Mouse (Mus musculus) thymus, adult 2 months (tissue): ENCODE results near the gene Col4a2.

Experiments
- CTCF ChIP-seq: fragments of 200-500 bp; IDR thresholded peaks from 2 replicates; pipeline ENCODE4 v1.5.1; 2012; ENCODE audit warnings: mild to moderate bottlenecking, control low read depth, low read length, moderate library complexity, borderline replicate concordance; ENCODE audit not compliant: control insufficient read depth, poor library complexity, insufficient read depth; ENCODE audit errors: extremely low read depth
- POLR2A ChIP-seq: fragments of 200-500 bp; IDR thresholded peaks from 2 replicates; pipeline ENCODE4 v1.6.1; 2012; ENCODE audit warnings: mild to moderate bottlenecking, low read length, control low read depth, moderate library complexity; ENCODE audit not compliant: control insufficient read depth, poor library complexity, insufficient read depth; ENCODE audit errors: extremely low read depth

GRCm38 (mm10) chr8:11305539-11305938 lies 7.1 kb upstream of the Col4a2 start:
- TF ChIP-seq CTCF, result no peak
- no peak for TF ChIP-seq POLR2A
